Mouse (Mus musculus): ENCODE results near the gene Hk1. TPM values are rescaled to one million over a fixed set of nuclear protein-coding genes. Genes with fewer than 3 reads are reported as not detected.

The Hk1 gene
- total and polyA plus RNA-seq, 3 experiments, result 71.0 to 120 (median 120) TPM

- intact Hi-C loops (cut with DNase I), result no loop called here
- H3K27ac ChIP-seq, result no peak overlapping the region
- no peak overlapping the region for H3K4me3 ChIP-seq
- H3K27me3 ChIP-seq (ENCODE audit: control insufficient read depth, insufficient read depth, low read length), result no peaks in the 10 kb centered on the region; the same call in 1 of the 2 replicates
- H3K4me1 ChIP-seq (ENCODE audit: control insufficient read depth, insufficient read depth, low read length), result no peaks in the 10 kb centered on the region
- no peak for TF ChIP-seq POLR2A (IDR thresholded peaks at IDR 0.05; ENCODE audit: insufficient read depth, low read depth, low read length)
- TF ChIP-seq EP300 (IDR thresholded peaks at IDR 0.05; ENCODE audit: insufficient read depth, low read depth, low read length), result no peak
- TF ChIP-seq CTCF (IDR thresholded peaks at IDR 0.05), result no peak
- H3K79me2 ChIP-seq (replicated peaks; ENCODE audit: control insufficient read depth, insufficient read depth, low read length), result no peaks in the 10 kb centered on the region
- H3K9ac ChIP-seq (ENCODE audit: low read depth, low read length), result no peak overlapping the region
- 38% methylated on average over 14 of the region's 14 CpGs for WGBS
- DNase-seq, result peak; percentile 47 to 55
- no peaks in the 10 kb centered on the region for H3K36me3 ChIP-seq (ENCODE audit: control insufficient read depth, insufficient read depth, low read length)
Observed at GRCm38 (mm10) chr10:62404901-62405300, 25.2 kb upstream of the Hk1 start.

DNA sequence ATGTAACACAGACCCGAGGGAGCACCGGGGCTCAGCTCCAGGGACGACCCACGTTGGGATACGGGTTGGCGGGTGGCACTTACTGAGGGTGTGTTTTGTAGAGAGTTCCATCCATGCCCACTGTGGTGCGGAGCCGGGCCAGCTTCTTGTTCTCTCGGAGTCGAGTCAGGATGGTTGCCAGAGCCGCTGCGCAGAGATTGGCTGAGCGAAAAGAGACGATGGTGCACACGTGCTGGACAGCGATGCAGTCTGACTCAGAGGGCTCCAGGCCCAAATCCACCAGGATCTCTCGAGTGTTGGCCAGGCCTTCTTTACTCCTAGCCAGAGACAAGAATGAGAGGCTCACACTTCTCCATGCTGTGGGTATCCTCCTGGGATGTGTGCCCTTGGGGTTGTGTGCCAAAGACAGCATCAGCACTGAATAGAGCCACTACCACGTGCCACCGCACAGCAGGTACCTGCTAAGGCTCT, 22.0 kb upstream of the Hk1 start:
- WGBS, result 61% methylated on average over 19 of the region's 19 CpGs
- TF ChIP-seq CTCF (IDR thresholded peaks at IDR 0.05), result no peak
- no peak for TF ChIP-seq POLR2A (IDR thresholded peaks at IDR 0.05; ENCODE audit: insufficient read depth, low read depth, low read length)
- no peak for TF ChIP-seq EP300 (IDR thresholded peaks at IDR 0.05; ENCODE audit: insufficient read depth, low read depth, low read length)
- peak; percentile 57 to 58 for DNase-seq
- no peaks in the 10 kb centered on the region for H3K4me1 ChIP-seq (ENCODE audit: control insufficient read depth, insufficient read depth, low read length)
- no peak overlapping the region for H3K27ac ChIP-seq
- intact Hi-C loops (cut with DNase I), result no loop called here
- H3K79me2 ChIP-seq (replicated peaks; ENCODE audit: control insufficient read depth, insufficient read depth, low read length), result no peaks in the 10 kb centered on the region
- no peak overlapping the region for H3K9ac ChIP-seq (ENCODE audit: low read depth, low read length)
- H3K36me3 ChIP-seq (ENCODE audit: control insufficient read depth, insufficient read depth, low read length), result no peaks in the 10 kb centered on the region
- no peaks in the 10 kb centered on the region for H3K27me3 ChIP-seq (ENCODE audit: control insufficient read depth, insufficient read depth, low read length)
- no peak overlapping the region for H3K4me3 ChIP-seq

DNA sequence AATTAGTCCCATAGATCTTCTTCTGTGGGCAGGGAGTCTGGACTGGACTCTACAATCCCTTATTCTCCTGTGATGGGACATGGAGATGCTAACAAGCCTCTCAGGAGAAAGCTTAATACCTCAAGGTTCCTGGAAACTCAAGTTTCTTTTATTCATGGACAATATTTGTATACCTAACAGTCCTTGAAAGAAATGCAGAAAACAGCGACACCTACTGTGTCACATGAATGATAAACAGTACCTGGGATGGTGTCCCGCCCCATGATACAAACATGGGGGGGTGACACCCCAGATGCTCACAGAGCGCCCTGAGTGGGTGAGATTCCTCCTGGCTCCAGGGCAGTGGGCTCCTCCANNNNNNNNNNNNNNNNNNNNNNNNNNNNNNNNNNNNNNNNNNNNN, 3.3 kb upstream of the Hk1 start:
- Histone ChIP-seq H3K9ac (ENCODE audit: low read depth, low read length) (no peak overlapping the region), H3K36me3 (ENCODE audit: control insufficient read depth, insufficient read depth, low read length) (no peaks in the 10 kb centered on the region), H3K4me1 (ENCODE audit: control insufficient read depth, insufficient read depth, low read length) (no peaks in the 10 kb centered on the region), H3K79me2 (replicated peaks; ENCODE audit: control insufficient read depth, insufficient read depth, low read length) (no peaks in the 10 kb centered on the region), H3K27ac (no peak overlapping the region), H3K27me3 (ENCODE audit: control insufficient read depth, insufficient read depth, low read length) (no peaks in the 10 kb centered on the region), H3K4me3 (no peak overlapping the region)
- intact Hi-C loops (cut with DNase I), result loop anchor here (10.0 kb wide), 1 partner anchor 198 kb away; no protein-coding TSS in a partner anchor
- no peak for TF ChIP-seq POLR2A (IDR thresholded peaks at IDR 0.05; ENCODE audit: insufficient read depth, low read depth, low read length)
- TF ChIP-seq CTCF (IDR thresholded peaks at IDR 0.05), result peak; percentile 45
- WGBS, result 53% methylated on average over 3 of the region's 3 CpGs
- DNase-seq, result no peak

- no peaks in the 10 kb centered on the region for H3K36me3 ChIP-seq (ENCODE audit: control insufficient read depth, insufficient read depth, low read length)
- H3K9ac ChIP-seq (ENCODE audit: low read depth, low read length), result no peak overlapping the region
- no peaks in the 10 kb centered on the region for H3K4me1 ChIP-seq (ENCODE audit: control insufficient read depth, insufficient read depth, low read length)
- intact Hi-C loops (cut with DNase I), result loop anchor here (1.0 to 10.0 kb wide), 2 partner anchors 106 to 196 kb away; no protein-coding TSS in a partner anchor
- no peak overlapping the region for H3K27ac ChIP-seq
- DNase-seq, result no peak
- no peaks in the 10 kb centered on the region for H3K27me3 ChIP-seq (ENCODE audit: control insufficient read depth, insufficient read depth, low read length)
- TF ChIP-seq POLR2A (IDR thresholded peaks at IDR 0.05; ENCODE audit: insufficient read depth, low read depth, low read length), result no peak
- peak; percentile 69 for TF ChIP-seq CTCF (IDR thresholded peaks at IDR 0.05)
- H3K4me3 ChIP-seq, result no peak overlapping the region
- H3K79me2 ChIP-seq (replicated peaks; ENCODE audit: control insufficient read depth, insufficient read depth, low read length), result no peaks in the 10 kb centered on the region
Observed at GRCm38 (mm10) chr10:62380936-62381335, 1.2 kb upstream of the Hk1 start.

DNA sequence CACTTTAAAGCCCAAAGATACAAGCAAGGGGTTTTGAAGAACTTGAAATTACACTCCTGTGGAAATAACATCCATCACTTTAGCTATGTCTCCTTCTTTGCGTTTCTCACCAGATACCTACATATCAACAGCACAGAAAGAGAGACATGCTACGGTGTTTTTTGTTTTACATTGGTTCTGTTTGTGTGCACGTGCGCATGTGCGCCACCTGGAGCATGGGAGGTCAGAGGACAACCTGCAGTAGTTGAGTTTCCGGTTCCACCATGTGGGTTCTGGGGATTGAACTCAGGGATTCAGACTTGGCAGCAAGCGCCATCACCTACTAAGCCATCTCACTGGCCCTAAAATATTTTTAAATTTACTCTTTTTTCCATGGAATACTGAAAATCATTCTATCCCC, 20.9 kb downstream of the Hk1 start:
- DNase-seq, result no peak
- H3K9ac ChIP-seq (ENCODE audit: low read depth, low read length), result no peak overlapping the region
- TF ChIP-seq CTCF (IDR thresholded peaks at IDR 0.05) (peak; percentile 48), POLR2A (IDR thresholded peaks at IDR 0.05; ENCODE audit: insufficient read depth, low read depth, low read length) (no peak)
- H3K36me3 ChIP-seq (ENCODE audit: control insufficient read depth, insufficient read depth, low read length), result no peaks in the 10 kb centered on the region
- H3K4me3 ChIP-seq, result no peak overlapping the region
- H3K4me1 ChIP-seq (ENCODE audit: control insufficient read depth, insufficient read depth, low read length), result no peaks in the 10 kb centered on the region; the same call in 1 of the 2 replicates
- intact Hi-C loops (cut with DNase I), result no loop called here
- WGBS, result 88% methylated on average over 7 of the region's 7 CpGs
- no peaks in the 10 kb centered on the region for H3K27me3 ChIP-seq (ENCODE audit: control insufficient read depth, insufficient read depth, low read length)
- H3K27ac ChIP-seq, result no peak overlapping the region
- H3K79me2 ChIP-seq (replicated peaks; ENCODE audit: control insufficient read depth, insufficient read depth, low read length), result no peaks in the 10 kb centered on the region

DNA sequence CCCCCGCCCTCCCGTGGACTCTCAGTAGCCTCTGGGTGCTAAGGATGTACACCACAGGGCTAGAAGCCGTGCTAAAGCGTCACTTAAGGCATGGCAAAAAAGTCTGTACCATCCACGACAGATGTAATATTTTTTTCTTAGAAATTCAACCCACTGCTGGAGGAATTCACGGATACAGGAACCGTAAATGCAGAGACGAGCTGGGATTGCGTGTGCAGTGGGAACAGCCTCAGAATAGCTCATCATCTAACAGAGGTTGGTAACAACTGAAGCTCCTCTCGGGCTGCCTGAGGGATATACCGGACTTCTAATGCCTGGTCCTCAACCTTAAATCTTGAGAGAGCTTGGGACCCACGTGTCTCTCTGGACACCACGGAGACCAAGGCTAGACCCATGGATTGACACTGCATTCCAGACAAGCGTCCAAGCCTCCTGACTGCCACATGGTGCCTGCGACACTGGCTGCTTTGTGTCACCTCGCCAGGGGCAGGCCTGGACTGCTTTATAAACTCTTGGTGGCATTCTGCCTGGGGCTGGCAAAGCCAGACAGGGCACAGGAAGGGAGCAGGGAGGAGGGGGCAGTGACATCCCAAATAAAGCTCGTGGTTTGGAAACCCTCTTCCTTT, 23.5 kb downstream of the Hk1 start:
- intact Hi-C loops (cut with DNase I), result no loop called here
- H3K27me3 ChIP-seq (ENCODE audit: control insufficient read depth, insufficient read depth, low read length), result no peaks in the 10 kb centered on the region
- no peak overlapping the region for H3K9ac ChIP-seq (ENCODE audit: low read depth, low read length)
- TF ChIP-seq EP300 (IDR thresholded peaks at IDR 0.05; ENCODE audit: insufficient read depth, low read depth, low read length), result peak; percentile 94
- no peak for TF ChIP-seq CTCF (IDR thresholded peaks at IDR 0.05)
- no peak overlapping the region for H3K4me3 ChIP-seq
- H3K36me3 ChIP-seq (ENCODE audit: control insufficient read depth, insufficient read depth, low read length), result no peaks in the 10 kb centered on the region
- no peak overlapping the region for H3K27ac ChIP-seq
- H3K4me1 ChIP-seq (ENCODE audit: control insufficient read depth, insufficient read depth, low read length), result no peaks in the 10 kb centered on the region; the same call in 1 of the 2 replicates
- H3K79me2 ChIP-seq (replicated peaks; ENCODE audit: control insufficient read depth, insufficient read depth, low read length), result no peaks in the 10 kb centered on the region
- WGBS, result 64% methylated on average over 17 of the region's 17 CpGs
- DNase-seq, result peak; percentile 47 to 70

Data from heart, adult 2 months (tissue).